Mouse (Mus musculus): ENCODE results near the gene Tmem198b. TPM values are rescaled to one million over a fixed set of nuclear protein-coding genes. Genes with fewer than 3 reads are reported as not detected.
A peak's percentile ranks its signal among the peaks of the same experiment; 100 is the strongest.

The Tmem198b gene
- polyA plus RNA-seq, 1 experiment from 2014 or later: 5.7 TPM

GRCm38 (mm10) chr10:128805092-128806000 is 1.2 kb upstream of the Tmem198b start:
- no peaks in the 10 kb centered on the region for H3K27me3 ChIP-seq (replicated peaks; ENCODE audit: control insufficient read depth, insufficient read depth, low read length)
- TF ChIP-seq CTCF (IDR thresholded peaks at IDR 0.05; ENCODE audit: low read depth): peak; percentile 57
- no peaks in the 10 kb centered on the region for H3K9me3 ChIP-seq (ENCODE audit: control insufficient read depth)
- H3K4me2 ChIP-seq (replicated peaks; ENCODE audit: low read depth): peak overlapping the region; percentile 97
- H3K4me1 ChIP-seq (replicated peaks; ENCODE audit: control insufficient read depth, insufficient read depth, low read length): peaks cover 16% of the 10 kb centered on the region; the same call in 1 of the 2 replicates
- peak overlapping the region; percentile 81 for H3K4me3 ChIP-seq (ENCODE audit: low read depth, low read length)
- H3K9ac ChIP-seq (ENCODE audit: low read depth, low read length): peak overlapping the region; percentile 78
- peaks cover 28% of the 10 kb centered on the region for H3K36me3 ChIP-seq (ENCODE audit: control insufficient read depth, insufficient read depth)
- peak; percentile 96 for ATAC-seq
- under 1% methylated on average over 60 of the region's 70 CpGs for WGBS
- H3K27ac ChIP-seq (ENCODE audit: low read depth, low read length): peak overlapping the region; percentile 95

GRCm38 (mm10) chr10:128803771-128804270 is 349 bp downstream of the Tmem198b start, which contains the start of gene Dnajc14:
Gene Dnajc14, plus strand, starts transcription at chr10:128804062.
- peak within 1 kb of the TSS; percentile 97 for H3K4me2 ChIP-seq (replicated peaks; ENCODE audit: low read depth)
- H3K4me1 ChIP-seq (replicated peaks; ENCODE audit: control insufficient read depth, insufficient read depth, low read length): peaks cover 16% of the 10 kb centered on the region; the same call in 1 of the 2 replicates
- H3K9ac ChIP-seq (ENCODE audit: low read depth, low read length): peak within 1 kb of the TSS; percentile 78
- H3K27me3 ChIP-seq (replicated peaks; ENCODE audit: control insufficient read depth, insufficient read depth, low read length): no peaks in the 10 kb centered on the region
- no peak for TF ChIP-seq CTCF (IDR thresholded peaks at IDR 0.05; ENCODE audit: low read depth)
- H3K4me3 ChIP-seq (ENCODE audit: low read depth, low read length): peak within 1 kb of the TSS; percentile 81
- 2% methylated on average over 14 of the region's 14 CpGs for WGBS
- no peak for ATAC-seq
- H3K9me3 ChIP-seq (ENCODE audit: control insufficient read depth): no peaks in the 10 kb centered on the region
- peaks cover 28% of the 10 kb centered on the region for H3K36me3 ChIP-seq (ENCODE audit: control insufficient read depth, insufficient read depth)
- peak within 1 kb of the TSS; percentile 95 for H3K27ac ChIP-seq (ENCODE audit: low read depth, low read length)

- no peak for TF ChIP-seq CTCF (IDR thresholded peaks at IDR 0.05; ENCODE audit: low read depth)
- H3K4me2 ChIP-seq (replicated peaks; ENCODE audit: low read depth): peak overlapping the region; percentile 97
- H3K9ac ChIP-seq (ENCODE audit: low read depth, low read length): peak overlapping the region; percentile 78; the same call in 1 of the 2 replicates
- peaks cover 24% of the 10 kb centered on the region for H3K36me3 ChIP-seq (ENCODE audit: control insufficient read depth, insufficient read depth)
- ATAC-seq: no peak
- no peaks in the 10 kb centered on the region for H3K27me3 ChIP-seq (replicated peaks; ENCODE audit: control insufficient read depth, insufficient read depth, low read length)
- no peaks in the 10 kb centered on the region for H3K9me3 ChIP-seq (ENCODE audit: control insufficient read depth)
- H3K4me1 ChIP-seq (replicated peaks; ENCODE audit: control insufficient read depth, insufficient read depth, low read length): peaks cover 16% of the 10 kb centered on the region; the same call in 1 of the 2 replicates
- 20% methylated on average over 6 of the region's 6 CpGs for WGBS
- peak overlapping the region; percentile 95 for H3K27ac ChIP-seq (ENCODE audit: low read depth, low read length)
- peak overlapping the region; percentile 81 for H3K4me3 ChIP-seq (ENCODE audit: low read depth, low read length)
Measured at GRCm38 (mm10) chr10:128803361-128803760, 809 bp downstream of the Tmem198b start.

- H3K9me3 ChIP-seq (ENCODE audit: control insufficient read depth): no peaks in the 10 kb centered on the region
- 76% methylated on average over 4 of the region's 4 CpGs for WGBS
- no peak for ATAC-seq
- TF ChIP-seq CTCF (IDR thresholded peaks at IDR 0.05; ENCODE audit: low read depth): no peak
- H3K27ac ChIP-seq (ENCODE audit: low read depth, low read length): no peak overlapping the region
- peaks cover 23% of the 10 kb centered on the region for H3K36me3 ChIP-seq (ENCODE audit: control insufficient read depth, insufficient read depth)
- peak overlapping the region; percentile 97 for H3K4me2 ChIP-seq (replicated peaks; ENCODE audit: low read depth)
- H3K9ac ChIP-seq (ENCODE audit: low read depth, low read length): no peak overlapping the region
- H3K27me3 ChIP-seq (replicated peaks; ENCODE audit: control insufficient read depth, insufficient read depth, low read length): no peaks in the 10 kb centered on the region
- H3K4me3 ChIP-seq (ENCODE audit: low read depth, low read length): peak overlapping the region; percentile 81
- H3K4me1 ChIP-seq (replicated peaks; ENCODE audit: control insufficient read depth, insufficient read depth, low read length): peaks cover 16% of the 10 kb centered on the region; the same call in 1 of the 2 replicates
Measured at GRCm38 (mm10) chr10:128802956-128803355, 1.2 kb downstream of the Tmem198b start.

- no peak for ATAC-seq
- peaks cover 10% of the 10 kb centered on the region; the same call in 1 of the 2 replicates for H3K4me1 ChIP-seq (replicated peaks; ENCODE audit: control insufficient read depth, insufficient read depth, low read length)
- H3K36me3 ChIP-seq (ENCODE audit: control insufficient read depth, insufficient read depth): peaks cover 18% of the 10 kb centered on the region
- H3K4me2 ChIP-seq (replicated peaks; ENCODE audit: low read depth): no peak overlapping the region
- H3K27me3 ChIP-seq (replicated peaks; ENCODE audit: control insufficient read depth, insufficient read depth, low read length): no peaks in the 10 kb centered on the region
- 91% methylated on average over 16 of the region's 16 CpGs for WGBS
- TF ChIP-seq CTCF (IDR thresholded peaks at IDR 0.05; ENCODE audit: low read depth): no peak
- no peaks in the 10 kb centered on the region for H3K9me3 ChIP-seq (ENCODE audit: control insufficient read depth)
- H3K4me3 ChIP-seq (ENCODE audit: low read depth, low read length): no peak overlapping the region
- no peak overlapping the region for H3K27ac ChIP-seq (ENCODE audit: low read depth, low read length)
- H3K9ac ChIP-seq (ENCODE audit: low read depth, low read length): no peak overlapping the region
Measured at GRCm38 (mm10) chr10:128801981-128802495, 2.1 kb downstream of the Tmem198b start.

GRCm38 (mm10) chr10:128798676-128799075 is 5.5 kb downstream of the Tmem198b start:
- TF ChIP-seq CTCF (IDR thresholded peaks at IDR 0.05; ENCODE audit: low read depth): no peak

More at GRCm38 (mm10) chr10:128798676-128799075, 5.5 kb downstream of the Tmem198b start:
- Histone ChIP-seq H3K36me3 (ENCODE audit: control insufficient read depth, insufficient read depth) (peaks cover 14% of the 10 kb centered on the region), H3K27me3 (replicated peaks; ENCODE audit: control insufficient read depth, insufficient read depth, low read length) (no peaks in the 10 kb centered on the region), H3K4me2 (replicated peaks; ENCODE audit: low read depth) (no peak overlapping the region), H3K27ac (ENCODE audit: low read depth, low read length) (no peak overlapping the region), H3K9me3 (ENCODE audit: control insufficient read depth) (no peaks in the 10 kb centered on the region), H3K4me1 (replicated peaks; ENCODE audit: control insufficient read depth, insufficient read depth, low read length) (no peaks in the 10 kb centered on the region), H3K4me3 (ENCODE audit: low read depth, low read length) (no peak overlapping the region), H3K9ac (ENCODE audit: low read depth, low read length) (no peak overlapping the region)
- WGBS: 92% methylated on average over 8 of the region's 8 CpGs
- ATAC-seq: no peak
